Mouse (Mus musculus): ENCODE results near the gene A830005F24Rik. TPM values are rescaled to one million over a fixed set of nuclear protein-coding genes. Genes with fewer than 3 reads are reported as not detected.

The A830005F24Rik gene
- polyA plus RNA-seq (2012; rRNA removed; ENCODE audit: low replicate concordance) = not detected in 2 replicates

GRCm38 (mm10) chr13:48513003-48513929, at the start of gene A830005F24Rik, which contains the start of gene Zfp169:
TSS of gene A830005F24Rik (plus strand) at chr13:48513570.
TSS of gene Zfp169 (minus strand) at chr13:48513451.

Other genes starting within 250 kb of the A830005F24Rik start
- gene Zfp169, start 119 bp upstream of the A830005F24Rik start, polyA plus RNA-seq (2012; rRNA removed; ENCODE audit: low replicate concordance) = 8.8 and 11.2 TPM in 2 replicates
- gene Ptpdc1, start 112.1 kb downstream of the A830005F24Rik start, polyA plus RNA-seq (2012; rRNA removed; ENCODE audit: low replicate concordance) = 3.1 and 6.7 TPM in 2 replicates
- gene Barx1, start 149.4 kb downstream of the A830005F24Rik start, polyA plus RNA-seq (2012; rRNA removed; ENCODE audit: low replicate concordance) = not detected in 2 replicates